Mouse (Mus musculus) ES-Bruce4 (cell line): ENCODE data around the gene Smim17.

Experiments
- CTCF ChIP-seq: IDR thresholded peaks from one replicate; pipeline ENCODE4 v1.8.1; 2011; ENCODE audit warnings: low read depth, low read length
- EP300 ChIP-seq: IDR thresholded peaks from 2 replicates; pipeline ENCODE4 v1.6.1; 2011; ENCODE audit warnings: low read depth, low read length; ENCODE audit not compliant: insufficient read depth
- POLR2A ChIP-seq: IDR thresholded peaks from one replicate; pipeline ENCODE4 v1.8.1; 2011; ENCODE audit warnings: low read length; ENCODE audit not compliant: insufficient read depth

GRCm38 (mm10) chr7:6383044-6383455 lies 15.5 kb upstream of the Smim17 start, which contains the start of gene Zfp28:
- no peak for TF ChIP-seq POLR2A
- no peak for TF ChIP-seq CTCF
- no peak for TF ChIP-seq EP300
